Mouse (Mus musculus) spleen, adult 2 months (tissue): ENCODE data around the gene Eef1akmt1. TPM values are rescaled to one million over a fixed set of nuclear protein-coding genes. Genes with fewer than 3 reads are reported as not detected.

Experiments used
- DNase-seq, 2 experiments: peaks; one replicate each; pipeline versions ENCODE4 v3.0.0 to v3.0.0-alpha.2; 2012 to 2021; ENCODE audit warnings: low spot score in 2 of 2, low read depth in 1 of 2
- H3K27ac ChIP-seq: fragments of 200-500 bp; 2 replicates; pipeline ENCODE4 v1.5.1; 2012; ENCODE audit warnings: low read length, inconsistent platforms; ENCODE audit not compliant: insufficient read depth
- H3K27me3 ChIP-seq: fragments of 200-500 bp; 2 replicates; pipeline ENCODE4 v1.6.1; 2012; ENCODE audit warnings: mild to moderate bottlenecking, moderate library complexity, low read length, inconsistent platforms; ENCODE audit not compliant: control insufficient read depth, insufficient read depth
- H3K36me3 ChIP-seq: fragments of 200-500 bp; 2 replicates; pipeline ENCODE4 v1.6.1; 2012; ENCODE audit warnings: mild to moderate bottlenecking, low read length, inconsistent platforms; ENCODE audit not compliant: control insufficient read depth, insufficient read depth
- H3K4me1 ChIP-seq: fragments of 200-500 bp; 2 replicates; pipeline ENCODE4 v1.6.1; 2011; ENCODE audit warnings: inconsistent platforms; ENCODE audit not compliant: control insufficient read depth, insufficient read depth, insufficient read length
- H3K4me3 ChIP-seq: fragments of 200-500 bp; 2 replicates; pipeline ENCODE4 v1.5.1; 2011; ENCODE audit warnings: mild to moderate bottlenecking, inconsistent platforms; ENCODE audit not compliant: insufficient read depth, insufficient read length; ENCODE audit errors: extremely low read depth
- CTCF ChIP-seq: fragments of 200-500 bp; IDR thresholded peaks from 2 replicates; pipeline ENCODE4 v1.5.1; 2011; ENCODE audit warnings: mild to moderate bottlenecking, inconsistent platforms; ENCODE audit not compliant: insufficient read depth, insufficient read length, insufficient replicate concordance; ENCODE audit errors: extremely low read depth
- POLR2A ChIP-seq: fragments of 200-500 bp; IDR thresholded peaks from 2 replicates; pipeline ENCODE4 v1.6.1; 2011; ENCODE audit warnings: low read depth, low read length, inconsistent platforms
- WGBS: fragments of 180-500 bp; shearing (Covaris S2); methylation state at CpG from one replicate; pipeline ENCODE4 v1.1.7; 2018; 5-methylcytosine and 5-hydroxymethylcytosine counted together
- polyA plus RNA-seq: library from polyadenylated mRNA; depleted of rRNA; stranded (reverse); fragments of >200 nt; gene quantifications from 2 replicates; pipeline ENCODE4 v1.2.3, GENCODE M21; 2012

Gene Eef1akmt1
- polyA plus RNA-seq, 1 experiment = 7.8 TPM

DNA sequence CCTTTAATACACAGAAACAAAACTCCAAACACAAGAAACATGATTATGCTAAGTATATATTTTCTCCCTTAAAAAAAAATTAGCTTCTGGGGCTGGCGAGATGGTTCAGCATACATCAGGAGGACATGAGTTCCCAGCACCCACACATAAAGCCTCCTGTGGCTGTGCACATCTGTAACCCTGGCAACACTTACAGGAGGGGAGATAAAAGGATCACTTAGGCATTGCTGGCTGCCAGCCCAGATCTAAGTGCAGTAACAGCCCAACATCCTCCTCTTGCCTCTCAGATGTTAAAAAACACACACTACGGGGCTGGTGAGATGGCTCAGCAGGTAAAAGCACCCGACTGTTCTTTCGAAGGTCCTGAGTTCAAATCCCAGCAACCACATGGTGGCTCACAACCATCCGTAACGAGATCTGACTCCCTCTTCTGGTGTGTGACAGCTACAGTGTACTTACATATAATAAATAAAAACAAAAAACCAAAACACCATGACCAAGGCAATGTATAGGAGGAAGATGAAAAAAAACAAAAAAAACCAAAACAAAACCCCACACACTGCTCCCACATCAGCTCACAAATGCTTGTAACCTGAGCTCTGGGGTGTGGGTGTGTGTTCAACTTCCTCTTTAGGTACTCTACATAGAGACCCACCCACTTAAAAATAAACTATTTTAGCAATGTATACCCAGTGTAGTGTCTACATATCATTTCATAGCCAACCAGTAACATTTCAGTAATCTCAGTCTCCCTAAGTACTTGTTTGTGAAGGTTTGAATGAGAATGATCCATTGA is 3.6 kb upstream of the Eef1akmt1 start:
- 78% methylated on average over 6 of the region's 6 CpGs for WGBS
- H3K36me3 ChIP-seq = no peaks in the 10 kb centered on the region
- no peak overlapping the region for H3K4me3 ChIP-seq
- no peaks in the 10 kb centered on the region for H3K27me3 ChIP-seq
- H3K27ac ChIP-seq = no peak overlapping the region
- TF ChIP-seq POLR2A (no peak), CTCF (no peak)
- DNase-seq = no peak
- no peaks in the 10 kb centered on the region for H3K4me1 ChIP-seq

DNA sequence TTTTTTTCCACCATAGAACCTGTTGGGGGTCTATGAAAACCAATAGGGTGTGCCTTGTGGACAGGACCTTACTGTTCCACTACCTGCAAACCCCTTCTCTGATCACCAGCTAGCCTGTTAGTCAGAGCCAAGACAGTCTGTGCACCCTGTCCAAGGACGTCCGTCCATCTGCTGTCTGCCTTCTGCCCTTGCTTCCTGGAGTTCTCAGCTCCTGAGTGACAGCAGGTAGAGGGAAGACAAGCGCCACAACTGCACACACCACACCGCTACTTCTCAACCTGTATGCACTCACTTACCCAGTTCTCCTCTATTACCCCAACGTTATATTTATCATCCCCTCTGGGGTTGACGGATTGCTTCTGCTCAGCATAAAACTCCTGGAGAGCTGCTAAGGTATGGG is 5.8 kb downstream of the Eef1akmt1 start:
- Histone ChIP-seq H3K27me3 (no peaks in the 10 kb centered on the region), H3K4me3 (no peak overlapping the region), H3K27ac (no peak overlapping the region), H3K36me3 (no peaks in the 10 kb centered on the region), H3K4me1 (no peaks in the 10 kb centered on the region)
- WGBS = 93% methylated on average over 6 of the region's 6 CpGs
- TF ChIP-seq POLR2A = no peak
- TF ChIP-seq CTCF = no peak
- DNase-seq = no peak

DNA sequence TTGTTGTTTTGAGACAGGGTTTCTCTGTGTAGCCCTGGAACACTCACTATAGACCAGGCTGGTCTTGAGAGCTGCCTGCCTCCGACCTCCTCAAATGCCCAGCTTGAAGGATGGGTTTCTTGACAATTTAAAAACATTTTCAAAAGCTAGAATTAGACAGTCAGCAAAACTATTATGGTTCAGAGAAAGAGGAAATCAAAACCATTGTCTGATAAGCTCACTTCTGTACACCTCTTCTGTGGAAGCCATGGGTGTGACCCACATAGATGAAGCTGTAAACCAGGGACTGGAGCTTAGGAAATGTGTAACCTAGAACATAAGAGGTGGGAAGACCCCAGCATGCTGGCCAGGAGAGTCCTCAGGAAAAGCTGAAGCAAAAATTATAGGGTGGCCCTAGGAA is 14.5 kb downstream of the Eef1akmt1 start:
- no peaks in the 10 kb centered on the region for H3K4me1 ChIP-seq
- TF ChIP-seq CTCF = no peak
- no peak for TF ChIP-seq POLR2A
- no peaks in the 10 kb centered on the region for H3K27me3 ChIP-seq
- no peaks in the 10 kb centered on the region for H3K36me3 ChIP-seq
- WGBS = 87% methylated on average over 1 of the region's 1 CpGs
- H3K27ac ChIP-seq = no peak overlapping the region
- H3K4me3 ChIP-seq = no peak overlapping the region
- no peak for DNase-seq

DNA sequence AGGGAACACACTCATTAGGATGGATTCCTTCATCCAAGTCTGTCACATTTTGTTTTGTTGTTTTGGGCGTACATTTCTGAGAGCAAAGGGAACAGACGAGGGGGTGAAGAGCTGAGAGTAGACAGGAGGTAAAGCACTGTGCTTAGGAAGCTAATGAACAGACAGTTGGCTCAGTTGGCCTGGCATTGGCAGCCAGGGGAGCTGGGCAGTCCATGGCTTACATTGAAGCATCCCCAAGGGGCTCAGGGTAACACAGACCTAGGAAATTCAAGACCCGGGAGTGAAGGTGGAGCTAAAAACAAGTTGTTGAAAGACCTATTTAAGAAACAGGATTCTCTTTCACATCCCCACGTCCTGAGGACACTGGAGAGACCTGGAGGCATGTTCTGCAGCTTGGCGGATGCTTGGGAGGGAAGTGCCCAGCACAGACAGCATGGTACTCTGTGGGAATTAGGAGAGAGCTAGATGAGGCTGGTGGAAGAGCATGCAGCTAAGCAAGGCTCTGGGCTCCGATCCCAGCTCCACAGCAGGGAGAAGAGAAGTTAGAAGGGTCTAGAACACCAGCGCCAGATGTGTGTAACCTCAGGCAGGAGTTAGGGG is 15.8 kb downstream of the Eef1akmt1 start:
- 86% methylated on average over 7 of the region's 7 CpGs for WGBS
- Histone ChIP-seq H3K27ac (no peak overlapping the region), H3K4me3 (no peak overlapping the region), H3K36me3 (no peaks in the 10 kb centered on the region), H3K4me1 (no peaks in the 10 kb centered on the region), H3K27me3 (no peaks in the 10 kb centered on the region)
- DNase-seq = no peak
- no peak for TF ChIP-seq CTCF

DNA sequence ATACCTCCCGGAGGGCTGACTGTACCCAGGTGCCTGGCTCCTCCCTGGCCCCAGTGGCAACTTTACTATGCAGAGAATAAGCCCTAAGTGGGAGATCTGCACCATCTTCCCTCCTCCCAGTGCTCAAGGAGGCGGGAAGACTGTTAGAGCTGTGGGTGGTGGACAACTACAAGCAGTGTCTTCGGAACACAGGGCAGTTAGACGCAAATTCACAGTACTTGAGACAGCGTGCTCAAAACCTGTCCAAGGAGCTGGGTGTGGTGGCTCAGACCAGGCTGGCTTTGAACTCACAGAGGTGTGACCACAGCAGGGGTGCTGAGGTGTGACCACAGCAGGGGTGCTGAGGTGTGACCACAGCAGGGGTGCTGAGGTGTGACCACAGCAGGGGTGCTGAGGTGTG is 17.0 kb downstream of the Eef1akmt1 start:
- no peak for DNase-seq
- Histone ChIP-seq H3K36me3 (peaks cover under 1% of the 10 kb centered on the region; the same call in 1 of the 2 replicates), H3K4me3 (no peak overlapping the region), H3K27ac (peak overlapping the region; percentile 7), H3K4me1 (no peaks in the 10 kb centered on the region), H3K27me3 (no peaks in the 10 kb centered on the region)
- TF ChIP-seq POLR2A (no peak), CTCF (no peak)
- 50% methylated on average over 5 of the region's 5 CpGs for WGBS

DNA sequence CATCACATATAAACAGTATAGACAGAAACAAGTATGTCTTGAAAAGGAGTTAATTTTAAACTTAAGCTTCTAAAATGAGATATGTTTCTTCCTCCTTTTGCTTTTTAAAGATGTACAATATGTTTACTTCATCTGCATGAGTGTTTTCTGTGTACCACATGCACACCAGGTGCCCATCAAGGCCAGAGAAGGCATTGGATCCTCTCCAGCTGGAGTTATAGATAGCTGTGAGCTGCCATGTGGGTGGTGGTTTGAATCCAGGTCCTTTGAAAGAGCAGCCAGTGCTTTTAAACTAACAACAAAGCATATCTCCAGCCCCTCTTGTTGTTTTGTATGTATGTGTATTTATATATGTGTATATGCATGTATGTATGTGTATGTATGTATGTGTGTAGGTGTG is 18.5 kb downstream of the Eef1akmt1 start:
- H3K4me3 ChIP-seq = no peak overlapping the region
- no peak overlapping the region for H3K27ac ChIP-seq
- TF ChIP-seq POLR2A = no peak
- no peaks in the 10 kb centered on the region for H3K27me3 ChIP-seq
- no peaks in the 10 kb centered on the region for H3K4me1 ChIP-seq
- DNase-seq = no peak
- peaks cover 4% of the 10 kb centered on the region for H3K36me3 ChIP-seq

DNA sequence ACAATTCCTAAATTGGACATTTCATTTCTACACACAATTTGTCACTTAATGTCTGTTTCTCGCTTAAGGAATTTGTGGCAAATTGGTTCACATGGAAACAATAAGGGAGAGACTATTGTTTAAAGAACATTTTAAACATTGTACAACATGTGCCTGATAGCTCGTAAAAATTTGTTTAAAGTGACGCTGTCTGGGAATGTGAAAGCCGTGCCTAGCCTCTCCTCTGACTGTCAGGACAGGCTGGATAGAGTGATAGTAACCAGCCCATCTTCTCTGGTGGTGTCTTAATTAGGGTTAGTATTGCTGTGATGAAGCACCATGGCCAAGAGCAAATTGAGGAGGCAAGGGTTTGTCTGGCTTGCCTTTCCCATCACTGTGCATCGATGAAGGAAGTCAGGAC is 24.4 kb downstream of the Eef1akmt1 start:
- H3K36me3 ChIP-seq = peaks cover 4% of the 10 kb centered on the region
- no peak for DNase-seq
- no peak for TF ChIP-seq POLR2A
- TF ChIP-seq CTCF = no peak
- H3K27ac ChIP-seq = no peak overlapping the region
- no peaks in the 10 kb centered on the region for H3K4me1 ChIP-seq
- 92% methylated on average over 5 of the region's 5 CpGs for WGBS
- H3K4me3 ChIP-seq = no peak overlapping the region
- H3K27me3 ChIP-seq = no peaks in the 10 kb centered on the region
